In genomic region chr2:77882961-77883360, GRCm38 (mm10) we compare ENCODE assay signal across 22 mouse cellular contexts.
"Had no signal": no experiment of that assay in that cellular context is flagged by ENCODE, and none has a peak within 500 bp of the region (broad histone marks: within the 10 kb centered on the region; RNA-seq: fewer than 3 reads in every experiment).

No protein-coding gene starts in this region.

- H3K4me1 ChIP-seq: heart, embryonic 10.5 days; heart, embryonic 12.5 days; hindbrain, embryonic 10.5 days; hindbrain, embryonic 12.5 days; intestine, embryonic 15.5 days; limb, embryonic 12.5 days; liver, embryonic 13.5 days had no signal

- H3K9ac ChIP-seq: heart, embryonic 12.5 days; hindbrain, embryonic 12.5 days; hindbrain, embryonic 14.5 days; intestine, embryonic 15.5 days; limb, embryonic 12.5 days; liver, embryonic 13.5 days had no signal

- DNase-seq: gastrocnemius, adult 2 months; gastrocnemius, postnatal 10 days; gastrocnemius, postnatal 25 days; heart, postnatal 10 days; heart, postnatal 4 days; kidney, adult 18-20 months; kidney, adult 8-10 months; kidney, postnatal 10 days; kidney, postnatal 25 days; kidney, postnatal 4 days; layer of hippocampus, adult 9-11 months; layer of hippocampus, postnatal 36 days; liver; liver, embryonic 13.5 days had no signal

- H3K36me3 ChIP-seq: heart, embryonic 10.5 days; heart, embryonic 12.5 days; hindbrain, embryonic 10.5 days; hindbrain, embryonic 12.5 days; intestine, embryonic 15.5 days; limb, embryonic 12.5 days; liver, embryonic 13.5 days had no signal

- H3K27me3 ChIP-seq: heart, embryonic 12.5 days; hindbrain, embryonic 12.5 days; intestine, embryonic 15.5 days; limb, embryonic 12.5 days; liver, embryonic 13.5 days had no signal

- H3K4me3 ChIP-seq: gastrocnemius, adult 2 months; heart, embryonic 10.5 days; heart, embryonic 12.5 days; hindbrain, embryonic 10.5 days; hindbrain, embryonic 12.5 days; intestine, embryonic 15.5 days; left cerebral cortex, adult 2 months; limb, embryonic 12.5 days; liver, embryonic 13.5 days had no signal

- H3K27ac ChIP-seq: gastrocnemius, adult 2 months; heart, embryonic 10.5 days; hindbrain, embryonic 10.5 days; hindbrain, embryonic 12.5 days; hindbrain, embryonic 14.5 days; intestine, embryonic 15.5 days; left cerebral cortex, adult 2 months; limb, embryonic 12.5 days; liver, embryonic 13.5 days had no signal
